8 mouse cellular contexts compared by ENCODE assay signal in genomic region chr2:64097937-64098617, GRCm38 (mm10). TPM values are rescaled to one million over a fixed set of nuclear protein-coding genes. Genes with fewer than 3 reads are reported as not detected.
DNase-seq lines count a peak whose midpoint lies in the region; ATAC-seq and TF ChIP-seq lines count a peak whose summit lies in the region.

Gene Fign (minus strand): TSS chr2:64098038.

- H3K4me2 ChIP-seq in heart, embryonic 12.5 days: peak within 1 kb of the TSS; percentile 82
- peak within 1 kb of the TSS; percentile 88 for H3K4me2 ChIP-seq in kidney, embryonic 16.5 days (replicated peaks; ENCODE audit: low read depth, low read length)

- TF ChIP-seq POLR2A in thymus, adult 2 months (IDR thresholded peaks at IDR 0.05; ENCODE audit: control insufficient read depth, extremely low read depth, insufficient read depth, low read length, poor library complexity): no peak

- H3K27me3 ChIP-seq in thymus, adult 2 months (ENCODE audit: control insufficient read depth, insufficient read depth, low read length): no peaks in the 10 kb centered on the region; the same call in 1 of the 2 replicates
- H3K27me3 ChIP-seq in forebrain, embryonic 10.5 days (ENCODE audit: poor library complexity, severe bottlenecking): peaks cover 6% of the 10 kb centered on the region
- no peaks in the 10 kb centered on the region for H3K27me3 ChIP-seq in heart, embryonic 12.5 days (replicated peaks)
- H3K27me3 ChIP-seq in kidney, embryonic 16.5 days (ENCODE audit: insufficient read depth, low read length): no peaks in the 10 kb centered on the region

- peak within 1 kb of the TSS; percentile 96 for H3K9ac ChIP-seq in heart, embryonic 12.5 days
- H3K9ac ChIP-seq in kidney, embryonic 16.5 days (replicated peaks; ENCODE audit: low read length): peak within 1 kb of the TSS; percentile 94

- WGBS in thymus, adult 2 months: under 1% methylated on average over 82 of the region's 85 CpGs
- WGBS in forebrain, embryonic 10.5 days: under 1% methylated on average over 83 of the region's 85 CpGs
- 1% methylated on average over 68 of the region's 85 CpGs for WGBS in heart, embryonic 12.5 days
- WGBS in kidney, embryonic 16.5 days: under 1% methylated on average over 67 of the region's 85 CpGs

- TF ChIP-seq CTCF in thymus, adult 2 months (IDR thresholded peaks at IDR 0.05; ENCODE audit: borderline replicate concordance, control insufficient read depth, extremely low read depth, insufficient read depth, low read length, poor library complexity): no peak

- H3K4me1 ChIP-seq in thymus, adult 2 months (replicated peaks; ENCODE audit: control insufficient read depth, insufficient read depth, low read length): no peaks in the 10 kb centered on the region
- peaks cover 54% of the 10 kb centered on the region for H3K4me1 ChIP-seq in forebrain, embryonic 10.5 days
- H3K4me1 ChIP-seq in heart, embryonic 12.5 days (replicated peaks): peaks cover 5% of the 10 kb centered on the region; the same call in 1 of the 2 replicates
- H3K4me1 ChIP-seq in kidney, embryonic 16.5 days (ENCODE audit: insufficient read depth, low read length): peaks cover 6% of the 10 kb centered on the region

- peak; percentile 88 for ATAC-seq in heart, embryonic 12.5 days (ENCODE audit: insufficient number of reproducible peaks, low FRiP score)
- peak; percentile 95 for ATAC-seq in kidney, embryonic 16.5 days (ENCODE audit: low FRiP score, low TSS enrichment)

- H3K9me3 ChIP-seq in forebrain, embryonic 10.5 days: no peaks in the 10 kb centered on the region
- no peaks in the 10 kb centered on the region for H3K9me3 ChIP-seq in heart, embryonic 12.5 days (replicated peaks)
- no peaks in the 10 kb centered on the region for H3K9me3 ChIP-seq in kidney, embryonic 16.5 days (ENCODE audit: low read length)

- DNase-seq in thymus, postnatal 25 days: peak; percentile 1
- no peak for DNase-seq in thymus, adult 2 months
- peak; percentile 89 for DNase-seq in forebrain, embryonic 10.5 days (ENCODE audit: extremely low spot score, low spot score)
- peak; percentile 59 for DNase-seq in liver
- DNase-seq in neural tube, embryonic 10.5 days (ENCODE audit: extremely low spot score, low spot score): peak; percentile 88
- DNase-seq in testis, postnatal 10 days (ENCODE audit: low spot score): peak; percentile 81

- no peak within 1 kb of the TSS for H3K4me3 ChIP-seq in thymus, adult 2 months (ENCODE audit: control insufficient read depth, insufficient read depth, low read length)
- H3K4me3 ChIP-seq in forebrain, embryonic 10.5 days: peak within 1 kb of the TSS; percentile 85
- peak within 1 kb of the TSS; percentile 94 for H3K4me3 ChIP-seq in heart, embryonic 12.5 days
- H3K4me3 ChIP-seq in kidney, embryonic 16.5 days (ENCODE audit: low read length): peak within 1 kb of the TSS; percentile 83

- no peak within 1 kb of the TSS for H3K27ac ChIP-seq in thymus, adult 2 months (ENCODE audit: control insufficient read depth, insufficient read depth, low read length)
- H3K27ac ChIP-seq in forebrain, embryonic 10.5 days: peak within 1 kb of the TSS; percentile 99
- H3K27ac ChIP-seq in heart, embryonic 12.5 days (ENCODE audit: poor library complexity, severe bottlenecking): peak within 1 kb of the TSS; percentile 97
- peak within 1 kb of the TSS; percentile 98 for H3K27ac ChIP-seq in kidney, embryonic 16.5 days (ENCODE audit: low read length)

- H3K36me3 ChIP-seq in thymus, adult 2 months (ENCODE audit: control insufficient read depth, insufficient read depth, low read length): no peaks in the 10 kb centered on the region
- H3K36me3 ChIP-seq in forebrain, embryonic 10.5 days (replicated peaks): no peaks in the 10 kb centered on the region
- H3K36me3 ChIP-seq in heart, embryonic 12.5 days: no peaks in the 10 kb centered on the region
- no peaks in the 10 kb centered on the region for H3K36me3 ChIP-seq in kidney, embryonic 16.5 days (ENCODE audit: insufficient read depth, low read length)

RNA-seq across cellular contexts. Expression of gene Fign, which starts in this region (rescaled TPM):
- polyA plus RNA-seq in thymus, adult 2 months (2012; rRNA removed): 0.04 and 0.20 TPM in 2 replicates
- polyA plus RNA-seq in forebrain, embryonic 10.5 days (2016; fragmentation: Nextera tagmentation; extraction: Ambion mirVana): 12.9 and 14.1 TPM in 2 replicates
- polyA plus RNA-seq in heart, embryonic 12.5 days (2016; fragmentation: Nextera tagmentation; extraction: Ambion mirVana): 13.4 and 13.6 TPM in 2 replicates
- polyA plus RNA-seq in kidney, embryonic 16.5 days (2015; fragmentation: Nextera tagmentation; extraction: Ambion mirVana): 8.9 and 9.1 TPM in 2 replicates
